In the genomic region with DNA sequence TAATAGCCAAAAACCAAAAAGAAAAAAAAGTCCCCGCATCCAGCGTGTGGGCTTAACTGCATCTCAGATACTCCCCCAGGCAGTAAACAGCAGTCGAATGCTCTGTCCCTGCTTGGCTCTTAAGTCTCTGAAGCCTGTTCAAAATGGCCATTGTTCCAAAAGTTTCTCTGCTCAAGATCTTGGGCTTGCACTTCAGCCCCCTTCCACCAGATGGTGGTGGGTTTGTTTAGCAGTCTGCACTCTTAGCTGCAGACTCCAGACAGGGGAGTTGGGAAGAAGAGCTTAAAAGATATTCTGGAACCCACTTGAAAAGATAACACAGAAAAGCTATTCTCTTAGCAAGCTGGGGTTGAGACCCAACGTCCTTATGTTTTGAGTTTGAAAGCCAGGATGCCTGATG, we compare ENCODE assay signal across 13 mouse cellular contexts.
A peak's percentile ranks its signal among the peaks of the same experiment; 100 is the strongest.
DNase-seq lines count a peak whose midpoint lies in the region; ATAC-seq lines count a peak whose summit lies in the region.
"Had no signal": no experiment of that assay in that cellular context is flagged by ENCODE, and none has a peak within 500 bp of the region (broad histone marks: within the 10 kb centered on the region; RNA-seq: fewer than 3 reads in every experiment).

No protein-coding gene starts in this region.

- H3K9ac ChIP-seq in neural tube, embryonic 11.5 days (ENCODE audit: low read length): no peak overlapping the region
- H3K9ac ChIP-seq: midbrain, embryonic 12.5 days had no signal

- WGBS in neural tube, embryonic 11.5 days: 86% methylated on average over 4 of the region's 4 CpGs

- no peaks in the 10 kb centered on the region for H3K36me3 ChIP-seq in neural tube, embryonic 11.5 days (ENCODE audit: control insufficient read depth, insufficient read depth, low read length)
- H3K36me3 ChIP-seq: limb, embryonic 10.5 days; midbrain, embryonic 12.5 days had no signal

- H3K27ac ChIP-seq in neural tube, embryonic 11.5 days (ENCODE audit: low read depth, low read length): no peak overlapping the region
- H3K27ac ChIP-seq: limb, embryonic 10.5 days; midbrain, embryonic 12.5 days had no signal

- intact Hi-C loops in heart, postnatal 25 days (cut with DNase I): no loop called here

- no peaks in the 10 kb centered on the region for H3K9me3 ChIP-seq in neural tube, embryonic 11.5 days (ENCODE audit: control insufficient read depth, low read length)
- H3K9me3 ChIP-seq: limb, embryonic 10.5 days; midbrain, embryonic 12.5 days had no signal

- no peak overlapping the region for H3K4me2 ChIP-seq in neural tube, embryonic 11.5 days (ENCODE audit: low read depth)
- H3K4me2 ChIP-seq: midbrain, embryonic 12.5 days had no signal

- H3K4me3 ChIP-seq in neural tube, embryonic 11.5 days (ENCODE audit: low read depth, low read length): no peak overlapping the region
- H3K4me3 ChIP-seq: limb, embryonic 10.5 days; midbrain, embryonic 12.5 days had no signal

- peak; percentile 41 to 42 for DNase-seq in cerebellum, postnatal 10 days
- no peak for DNase-seq in cerebellum, adult 9-11 months
- DNase-seq in kidney, postnatal 10 days: peak; percentile 34
- DNase-seq in kidney, adult 18-20 months: no peak
- DNase-seq in neural tube, embryonic 11.5 days (ENCODE audit: low spot score): peak; percentile 21
- no peak for DNase-seq in neural tube, embryonic 10.5 days (ENCODE audit: extremely low spot score, low spot score)
- peak; percentile 53 for DNase-seq in retina, postnatal 1 day
- no peak for DNase-seq in heart, postnatal 25 days (ENCODE audit: low spot score)
- DNase-seq: cerebellum, adult 18-20 months; lung, adult 18-20 months had no signal

- no peaks in the 10 kb centered on the region for H3K27me3 ChIP-seq in neural tube, embryonic 11.5 days (ENCODE audit: control insufficient read depth, insufficient read depth, low read length)
- H3K27me3 ChIP-seq: midbrain, embryonic 12.5 days had no signal

- no peaks in the 10 kb centered on the region for H3K4me1 ChIP-seq in neural tube, embryonic 11.5 days (ENCODE audit: control insufficient read depth, insufficient read depth, low read length)
- H3K4me1 ChIP-seq: limb, embryonic 10.5 days; midbrain, embryonic 12.5 days had no signal

- ATAC-seq in neural tube, embryonic 11.5 days (ENCODE audit: insufficient read depth, low FRiP score, low TSS enrichment): no peak
- ATAC-seq: inflammation-experienced regulatory T-cells, adult 6 months had no signal

Comparison
In these comparisons a context has a peak if more than half of its experiments do, and no peak if none do; other contexts are left out.
1. DNase-seq: peak in cerebellum, postnatal 10 days (2 of 2), kidney, postnatal 10 days (single experiment), neural tube, embryonic 11.5 days (single experiment) and retina, postnatal 1 day (single experiment); none in cerebellum, adult 9-11 months (single experiment), kidney, adult 18-20 months (single experiment), neural tube, embryonic 10.5 days (single experiment) and heart, postnatal 25 days (single experiment).